Mouse (Mus musculus): ENCODE measurements around the gene Sis.

DNA sequence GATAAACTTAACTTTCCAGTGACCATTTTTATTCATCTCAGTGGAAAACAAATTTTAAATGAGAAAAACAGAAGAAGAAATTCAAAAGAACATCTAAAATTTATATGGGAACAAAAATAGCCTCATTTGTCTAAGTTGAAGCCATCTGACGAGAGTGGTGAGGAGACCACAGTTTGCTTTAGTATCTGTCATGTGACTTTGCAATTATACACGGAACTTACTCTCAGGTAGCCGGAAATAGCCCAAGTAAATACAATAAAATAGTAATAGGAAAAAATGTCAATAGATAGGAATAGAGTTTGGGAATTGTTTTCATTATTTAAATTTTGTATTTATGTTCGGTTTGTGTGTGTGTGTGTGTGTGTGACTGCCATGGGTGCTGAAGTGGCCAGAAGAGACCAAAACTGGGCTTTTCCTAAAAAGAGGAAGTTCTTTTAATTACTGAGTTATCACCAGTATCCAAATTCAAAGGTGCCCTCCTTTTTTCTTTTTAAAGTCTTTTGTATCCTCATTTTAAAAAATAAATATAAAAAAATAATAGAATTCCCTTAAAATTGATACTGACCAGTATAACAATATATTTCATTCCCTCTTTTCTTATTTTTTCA is 48.6 kb downstream of the Sis start:
- TF ChIP-seq CTCF (IDR thresholded peaks at IDR 0.05; ENCODE audit: low read depth, low read length) (no peak), POLR2A (IDR thresholded peaks at IDR 0.05; ENCODE audit: borderline replicate concordance, low read depth, low read length) (no peak)
